Mouse (Mus musculus) CH12.LX (cell line): Measurements from ENCODE around the gene Csnk2b. TPM values are rescaled to one million over a fixed set of nuclear protein-coding genes. Genes with fewer than 3 reads are reported as not detected.

Source experiments
- DNase-seq: peaks from one replicate; pipeline ENCODE4 v3.0.0-alpha.2; 2013; ENCODE audit errors: extremely low read depth
- H3K27ac ChIP-seq: 2 replicates; pipeline ENCODE4 v1.5.1; 2012; ENCODE audit warnings: low read depth, mild to moderate bottlenecking, control low read depth, moderate library complexity; ENCODE audit not compliant: insufficient read depth
- H3K27me3 ChIP-seq: replicated peaks from 2 replicates; pipeline ENCODE3; 2012; ENCODE audit warnings: inconsistent platforms
- H3K36me3 ChIP-seq, 2 experiments: replicated peaks in 1 of 2; 2 replicates each; pipeline versions ENCODE3 to v1.6.1; 2012; ENCODE audit warnings: inconsistent platforms in 1 of 2, low read length in 1 of 2, mild to moderate bottlenecking in 1 of 2, mixed read lengths in 1 of 2, moderate library complexity in 1 of 2; ENCODE audit not compliant: control insufficient read depth in 1 of 2, insufficient read depth in 1 of 2
- H3K4me1 ChIP-seq, 2 experiments: 2 replicates each; pipeline ENCODE4 v1.6.1; 2012; ENCODE audit warnings: inconsistent platforms in 1 of 2, moderate library complexity in 1 of 2; ENCODE audit not compliant: insufficient read depth in 2 of 2, control insufficient read depth in 1 of 2
- H3K4me2 ChIP-seq: 2 replicates; pipeline ENCODE4 v1.6.1; 2012; ENCODE audit warnings: low read depth, mild to moderate bottlenecking, control low read depth; ENCODE audit not compliant: poor library complexity, insufficient read depth, severe bottlenecking
- H3K4me3 ChIP-seq, 3 experiments: fragments of 150-350 bp in 1 of 3; sonication (generic) in 1 of 3; replicated peaks in 1 of 3; 2 replicates each; pipeline versions ENCODE3 to v1.5.1; 2011 to 2012; ENCODE audit warnings: low read depth in 2 of 3, low read length in 2 of 3, mild to moderate bottlenecking in 2 of 3, moderate library complexity in 2 of 3, control low read depth in 1 of 3, improper control_type of control experiment in 1 of 3, inconsistent platforms in 1 of 3, mixed read lengths in 1 of 3; ENCODE audit not compliant: poor library complexity in 1 of 3
- H3K79me2 ChIP-seq: replicated peaks from 2 replicates; pipeline ENCODE4 v1.6.1; 2012; ENCODE audit warnings: mild to moderate bottlenecking, moderate library complexity; ENCODE audit not compliant: control insufficient read depth, poor library complexity, insufficient read depth, severe bottlenecking; ENCODE audit errors: extremely low read depth
- H3K9ac ChIP-seq: 2 replicates; pipeline ENCODE4 v1.6.1; 2012; ENCODE audit warnings: low read depth, mild to moderate bottlenecking, control low read depth, moderate library complexity; ENCODE audit not compliant: insufficient read depth
- H3K9me3 ChIP-seq: replicated peaks from 2 replicates; pipeline ENCODE3; 2012; ENCODE audit warnings: low read length, inconsistent platforms, mixed read lengths
- CHD2 ChIP-seq: IDR thresholded peaks from 2 replicates; pipeline ENCODE4 v1.6.1; 2011; ENCODE audit warnings: low read length, improper control_type of control experiment
- E2F4 ChIP-seq: IDR thresholded peaks from 2 replicates; pipeline ENCODE4 v1.6.1; 2011; ENCODE audit warnings: low read depth, low read length, improper control_type of control experiment; ENCODE audit not compliant: insufficient replicate concordance
- ELF1 ChIP-seq: IDR thresholded peaks from 2 replicates; pipeline ENCODE4 v1.6.1; 2014; ENCODE audit warnings: low read depth, mild to moderate bottlenecking, inconsistent platforms, low read length, improper control_type of control experiment
- JUN ChIP-seq: IDR thresholded peaks from 2 replicates; pipeline ENCODE4 v1.6.1; 2011; ENCODE audit warnings: low read depth, mild to moderate bottlenecking, low read length, improper control_type of control experiment, moderate library complexity; ENCODE audit not compliant: insufficient read depth
- KAT2A ChIP-seq: IDR thresholded peaks from 2 replicates; pipeline ENCODE4 v1.6.1; 2012; ENCODE audit warnings: low read length, improper control_type of control experiment, inconsistent platforms; ENCODE audit not compliant: insufficient replicate concordance
- MAFK ChIP-seq: IDR thresholded peaks from 2 replicates; pipeline ENCODE4 v1.6.1; 2011; ENCODE audit warnings: low read length, improper control_type of control experiment; ENCODE audit not compliant: insufficient replicate concordance
- MAZ ChIP-seq: IDR thresholded peaks from 2 replicates; pipeline ENCODE4 v1.6.1; 2012; ENCODE audit warnings: low read depth, mild to moderate bottlenecking, inconsistent platforms, low read length, improper control_type of control experiment, moderate library complexity
- MEF2A ChIP-seq: IDR thresholded peaks from 2 replicates; pipeline ENCODE4 v1.6.1; 2014; ENCODE audit warnings: low read depth, mild to moderate bottlenecking, inconsistent platforms, low read length, improper control_type of control experiment, borderline replicate concordance
- MXI1 ChIP-seq: IDR thresholded peaks from 2 replicates; pipeline ENCODE4 v1.6.1; 2011; ENCODE audit warnings: mild to moderate bottlenecking, low read depth, low read length, improper control_type of control experiment
- POLR2A ChIP-seq: IDR thresholded peaks from 2 replicates; pipeline ENCODE4 v1.6.1; 2011; ENCODE audit warnings: low read depth, mild to moderate bottlenecking, improper control_type of control experiment, low read length
- RCOR1 ChIP-seq: conservative IDR thresholded peaks from 2 replicates; pipeline ENCODE4 v1.6.1; 2012; ENCODE audit warnings: low read depth, mild to moderate bottlenecking, inconsistent platforms, low read length, improper control_type of control experiment
- TCF12 ChIP-seq: IDR thresholded peaks from 2 replicates; pipeline ENCODE4 v1.6.1; 2014; ENCODE audit warnings: low read depth, mild to moderate bottlenecking, inconsistent platforms, low read length, improper control_type of control experiment
- UBTF ChIP-seq: IDR thresholded peaks from 2 replicates; pipeline ENCODE4 v1.6.1; 2012; ENCODE audit warnings: low read depth, mild to moderate bottlenecking, inconsistent platforms, low read length, improper control_type of control experiment, moderate library complexity
- USF1 ChIP-seq: IDR thresholded peaks from 2 replicates; pipeline ENCODE4 v1.6.1; 2014; ENCODE audit warnings: low read depth, mild to moderate bottlenecking, inconsistent platforms, low read length, improper control_type of control experiment
- USF2 ChIP-seq: conservative IDR thresholded peaks from 2 replicates; pipeline ENCODE4 v1.6.1; 2011; ENCODE audit warnings: low read depth, low read length, improper control_type of control experiment
- ZKSCAN1 ChIP-seq: IDR thresholded peaks from 2 replicates; pipeline ENCODE4 v1.6.1; 2012; ENCODE audit warnings: low read depth, inconsistent platforms, low read length, improper control_type of control experiment, borderline replicate concordance
- ZMIZ1 ChIP-seq: IDR thresholded peaks from 2 replicates; pipeline ENCODE4 v1.6.1; 2012; ENCODE audit warnings: low read depth, mild to moderate bottlenecking, inconsistent platforms, low read length, improper control_type of control experiment
- dilution Hi-C: fragments of 300-500 bp; cut with MboI; formaldehyde crosslinking; loops from 2 replicates; pipeline ENCODE4 v1.14.3; 2020; ENCODE audit warnings: low sequenced_read_pairs; ENCODE audit not compliant: extremely low pct_unique_long_range_greater_than_20kb, extremely low pct_ligation_motif_present
- in situ Hi-C: fragments of 300-500 bp; cut with MboI; formaldehyde crosslinking; loops from 3 replicates; pipeline ENCODE4 v1.14.3; 2019; ENCODE audit warnings: low sequenced_read_pairs, low pct_ligation_motif_present, low pct_unique_long_range_greater_than_20kb, mixed read lengths
- polyA plus RNA-seq: library from polyadenylated mRNA; unstranded; fragments of >175 nt; gene quantifications from 2 replicates; pipeline ENCODE4 v1.2.1, GENCODE M21; 2012; ENCODE audit warnings: low read depth; ENCODE audit not compliant: insufficient read length
- total RNA-seq, 2 experiments: library from RNA; depleted of rRNA; stranded (reverse); fragments of 300-350 nt in 1 of 2; fragments of >200 nt in 1 of 2; gene quantifications; 2 replicates each; pipeline ENCODE4 v1.2.3; 2012 to 2014

Csnk2b gene
- total and polyA plus RNA-seq, 3 experiments, result 89.3 to 348 (median 130) TPM

GRCm38 (mm10) chr17:35080248-35080647 lies 41.6 kb downstream of the Csnk2b start:
- H3K4me2 ChIP-seq, result no peak overlapping the region
- no peak overlapping the region for H3K27ac ChIP-seq
- H3K9me3 ChIP-seq, result no peaks in the 10 kb centered on the region
- TF ChIP-seq POLR2A (no peak), ELF1 (no peak), MXI1 (no peak)
- H3K4me1 ChIP-seq, result peaks cover 17 to 22% of the 10 kb centered on the region in 2 experiments
- no peak overlapping the region for H3K4me3 ChIP-seq
- H3K27me3 ChIP-seq, result no peaks in the 10 kb centered on the region
- dilution Hi-C loops, result no loop called here
- no peaks in the 10 kb centered on the region for H3K79me2 ChIP-seq
- in situ Hi-C loops, result no loop called here
- no peak overlapping the region for H3K9ac ChIP-seq
- DNase-seq, result no peak
- no peaks in the 10 kb centered on the region for H3K36me3 ChIP-seq

- no peak overlapping the region for H3K4me2 ChIP-seq
- H3K4me1 ChIP-seq, result peaks cover 17 to 22% of the 10 kb centered on the region in 2 experiments
- H3K9ac ChIP-seq, result no peak overlapping the region
- no peaks in the 10 kb centered on the region for H3K36me3 ChIP-seq
- dilution Hi-C loops, result no loop called here
- H3K27ac ChIP-seq, result no peak overlapping the region
- H3K4me3 ChIP-seq, result no peak overlapping the region
- in situ Hi-C loops, result no loop called here
- no peaks in the 10 kb centered on the region for H3K27me3 ChIP-seq
- no peaks in the 10 kb centered on the region for H3K9me3 ChIP-seq
- no peaks in the 10 kb centered on the region for H3K79me2 ChIP-seq
- no peak for DNase-seq
- TF ChIP-seq ZMIZ1, result no peak
- TF ChIP-seq RCOR1, result no peak
- TF ChIP-seq JUN, result no peak
- no peak for TF ChIP-seq TCF12
- TF ChIP-seq MEF2A, result no peak
- TF ChIP-seq USF2, result no peak
- no peak for TF ChIP-seq MAZ
- TF ChIP-seq POLR2A, result no peak
- no peak for TF ChIP-seq UBTF
- no peak for TF ChIP-seq MAFK
- TF ChIP-seq ZKSCAN1, result no peak
Observed at GRCm38 (mm10) chr17:35079778-35080177, 42.1 kb downstream of the Csnk2b start.

- Histone ChIP-seq H3K4me3 (no peak within 1 kb of the TSS), H3K4me1 (peaks cover 14 to 22% of the 10 kb centered on the region in 2 experiments), H3K27me3 (no peaks in the 10 kb centered on the region), H3K9ac (no peak within 1 kb of the TSS), H3K79me2 (no peaks in the 10 kb centered on the region), H3K27ac (no peak within 1 kb of the TSS), H3K4me2 (no peak within 1 kb of the TSS), H3K9me3 (no peaks in the 10 kb centered on the region), H3K36me3 (no peaks in the 10 kb centered on the region)
- no peak for DNase-seq
- dilution Hi-C loops, result no loop called here
- TF ChIP-seq KAT2A (no peak), MAFK (no peak), USF1 (no peak), ELF1 (no peak), ZKSCAN1 (no peak), E2F4 (no peak), CHD2 (no peak)
- in situ Hi-C loops, result no loop called here
Observed at GRCm38 (mm10) chr17:35077786-35078233, 44.0 kb downstream of the Csnk2b start, which contains the start of gene Ly6g6d. TSS of gene Ly6g6d (minus strand) at chr17:35078065.
